In genomic region chr5:100039602-100040142, GRCm38 (mm10) we compare ENCODE assay signal across 8 mouse cellular contexts. TPM values are rescaled to one million over a fixed set of nuclear protein-coding genes. Genes with fewer than 3 reads are reported as not detected.
DNase-seq lines count a peak whose midpoint lies in the region; ATAC-seq lines count a peak whose summit lies in the region.

Gene Hnrnpdl (minus strand): TSS chr5:100039664.
Gene Enoph1 (plus strand): TSS chr5:100039985.

- H3K4me2 ChIP-seq in intestine, embryonic 14.5 days (ENCODE audit: low read length): peak within 1 kb of the TSS; percentile 79

- intact Hi-C loops in gastrocnemius, postnatal 14 days (cut with DNase I; ENCODE audit: low total_unique reads): no loop called here
- intact Hi-C loops in left cerebral cortex, postnatal 14 days (cut with DNase I): loop anchor here (10.0 kb wide), 1 partner anchor 835 kb away; no protein-coding TSS in a partner anchor

- H3K9me3 ChIP-seq in intestine, embryonic 14.5 days (ENCODE audit: control insufficient read depth, low read length): no peaks in the 10 kb centered on the region

- H3K9ac ChIP-seq in intestine, embryonic 14.5 days (ENCODE audit: low read length): peak within 1 kb of the TSS; percentile 99

- H3K4me3 ChIP-seq in intestine, embryonic 14.5 days (ENCODE audit: low read depth, low read length): peak within 1 kb of the TSS; percentile 99

- peaks cover 33% of the 10 kb centered on the region for H3K36me3 ChIP-seq in intestine, embryonic 14.5 days (ENCODE audit: control insufficient read depth, insufficient read depth, low read length)

- 0% methylated on average over 54 of the region's 57 CpGs for WGBS in intestine, embryonic 14.5 days

- peak within 1 kb of the TSS; percentile 96 for H3K27ac ChIP-seq in intestine, embryonic 14.5 days (ENCODE audit: low read depth)

- DNase-seq in adipocyte (ENCODE audit: low spot score): peak; percentile 97
- DNase-seq in embryo, embryonic 10 days (ENCODE audit: low spot score): peak; percentile 94
- peak; percentile 94 for DNase-seq in gastrocnemius, postnatal 14 days
- peak; percentile 97 for DNase-seq in intestine, embryonic 14.5 days (ENCODE audit: low spot score)
- DNase-seq in left cerebral cortex, postnatal 14 days (ENCODE audit: low spot score in 2 of 2): peak; percentile 98
- peak; percentile 96 for DNase-seq in mesoderm, embryonic 11.5 days (ENCODE audit: low read depth, low spot score)
- DNase-seq in right cerebral cortex, postnatal 36 days (ENCODE audit: low spot score in 2 of 2): peak; percentile 95 to 96
- DNase-seq in yolk sac, embryonic 10.5 days (ENCODE audit: low spot score): peak; percentile 98

- no peaks in the 10 kb centered on the region for H3K27me3 ChIP-seq in intestine, embryonic 14.5 days (replicated peaks; ENCODE audit: control insufficient read depth, insufficient read depth, low read length)

- ATAC-seq in intestine, embryonic 14.5 days (replicated peaks; ENCODE audit: low FRiP score, low TSS enrichment, low read depth): peak; percentile 87

- peaks cover 34% of the 10 kb centered on the region for H3K4me1 ChIP-seq in intestine, embryonic 14.5 days (replicated peaks; ENCODE audit: control insufficient read depth, insufficient read depth, low read length)

RNA-seq across cellular contexts. Expression of gene Hnrnpdl, which starts in this region (rescaled TPM):
- 10 to 100 TPM; 56.1 to 60.2 TPM for total RNA-seq in gastrocnemius, postnatal 14 days (2021)
- 171 and 192 TPM in 2 replicates for polyA plus RNA-seq in intestine, embryonic 14.5 days (2014; fragmentation: Nextera tagmentation; extraction: Ambion mirVana)
- 100 to 1,000 TPM; 141 to 169 TPM for total RNA-seq in left cerebral cortex, postnatal 14 days (2021)

RNA-seq across cellular contexts. Expression of gene Enoph1, which starts in this region (rescaled TPM):
- total RNA-seq in gastrocnemius, postnatal 14 days (2021): 1 to 10 TPM; 6.2 to 6.9 TPM
- polyA plus RNA-seq in intestine, embryonic 14.5 days (2014; fragmentation: Nextera tagmentation; extraction: Ambion mirVana): 49.8 and 51.7 TPM in 2 replicates
- total RNA-seq in left cerebral cortex, postnatal 14 days (2021): 10 to 100 TPM; 50.0 to 52.6 TPM

Comparison
In these comparisons a context has a peak if more than half of its experiments do, and no peak if none do; other contexts are left out.
1. Peak in every context shown above with its lines: DNase-seq, ATAC-seq, H3K4me3 ChIP-seq and H3K27ac ChIP-seq.
2. RNA of gene Enoph1 (total RNA-seq): 50.0 to 52.6 TPM in left cerebral cortex, postnatal 14 days; 6.2 to 6.9 TPM in gastrocnemius, postnatal 14 days; every median in the first group is over 4 times any median in the second.